Mouse (Mus musculus): ENCODE data around the gene Synpo2.

Synpo2 gene

DNA sequence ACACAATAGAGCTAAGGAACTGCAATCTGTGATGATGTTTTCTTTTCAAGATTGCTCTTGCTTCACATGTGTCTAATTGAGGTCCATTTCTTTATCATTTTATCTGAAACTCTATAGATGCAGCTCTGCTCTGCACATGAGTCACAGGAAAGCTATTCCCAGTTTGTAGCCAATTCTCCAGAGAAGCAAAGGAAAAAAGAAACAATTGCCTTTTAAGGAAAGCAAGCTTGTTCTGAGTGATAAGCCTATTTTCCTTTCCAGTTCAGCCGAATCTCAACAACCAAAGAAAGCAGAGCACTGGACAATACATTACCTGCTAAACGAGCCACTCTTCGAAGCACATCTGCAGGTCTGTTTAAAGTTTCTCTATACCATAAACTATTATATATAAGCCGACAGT is 31.3 kb downstream of the Synpo2 start:
- no peak for DNase-seq

GRCm38 (mm10) chr3:123201798-123202197 is 34.2 kb downstream of the Synpo2 start:
- DNase-seq = no peak

DNA sequence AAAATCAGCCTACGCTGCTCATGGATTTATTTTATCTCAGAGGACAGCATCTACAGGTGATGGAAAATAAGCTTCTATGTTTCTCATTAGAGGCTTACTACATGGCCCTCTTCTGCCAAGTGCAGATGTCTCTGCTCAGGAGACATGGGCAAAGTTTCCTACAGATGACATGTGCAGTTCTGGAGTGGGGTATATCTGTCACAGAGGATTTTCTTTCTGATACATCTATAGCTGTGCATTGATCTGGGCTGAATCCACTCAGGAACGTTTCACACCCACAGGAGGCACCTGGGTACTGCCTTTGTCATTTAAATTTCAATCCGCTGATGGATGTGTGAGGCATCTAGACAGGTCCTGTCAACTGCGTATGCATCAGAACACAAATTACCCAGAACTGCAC is 42.2 kb downstream of the Synpo2 start:
- DNase-seq = no peak

- no peak for DNase-seq
These were observed 44.3 kb downstream of the Synpo2 start for GRCm38 (mm10) chr3:123191602-123192001.

GRCm38 (mm10) chr3:123190329-123190728 is 45.6 kb downstream of the Synpo2 start:
- DNase-seq = no peak

DNA sequence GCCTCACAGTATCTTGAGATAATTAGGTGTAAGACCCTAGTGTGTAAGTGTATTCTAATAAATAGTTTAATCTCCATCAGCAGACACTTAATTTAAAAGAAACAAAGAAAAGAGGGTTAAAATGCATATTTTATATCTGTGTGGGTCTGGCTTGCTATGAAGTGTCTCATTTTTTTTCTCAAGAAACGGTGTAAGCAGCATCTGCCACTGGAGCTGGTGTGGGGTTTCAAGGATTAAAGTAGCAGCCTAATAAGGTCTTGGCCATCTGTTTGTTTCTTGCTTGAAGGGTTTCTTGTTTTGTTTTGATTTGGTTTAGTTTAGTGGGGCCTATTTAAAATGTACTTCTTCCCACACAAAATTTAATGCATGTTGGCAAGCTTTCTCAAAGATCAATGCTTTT is 46.1 kb downstream of the Synpo2 start:
- no peak for DNase-seq

- DNase-seq = no peak
These were observed 47.2 kb downstream of the Synpo2 start for GRCm38 (mm10) chr3:123188616-123189230.

- no peak for DNase-seq
These were observed 48.4 kb downstream of the Synpo2 start for GRCm38 (mm10) chr3:123187370-123188124.

DNA sequence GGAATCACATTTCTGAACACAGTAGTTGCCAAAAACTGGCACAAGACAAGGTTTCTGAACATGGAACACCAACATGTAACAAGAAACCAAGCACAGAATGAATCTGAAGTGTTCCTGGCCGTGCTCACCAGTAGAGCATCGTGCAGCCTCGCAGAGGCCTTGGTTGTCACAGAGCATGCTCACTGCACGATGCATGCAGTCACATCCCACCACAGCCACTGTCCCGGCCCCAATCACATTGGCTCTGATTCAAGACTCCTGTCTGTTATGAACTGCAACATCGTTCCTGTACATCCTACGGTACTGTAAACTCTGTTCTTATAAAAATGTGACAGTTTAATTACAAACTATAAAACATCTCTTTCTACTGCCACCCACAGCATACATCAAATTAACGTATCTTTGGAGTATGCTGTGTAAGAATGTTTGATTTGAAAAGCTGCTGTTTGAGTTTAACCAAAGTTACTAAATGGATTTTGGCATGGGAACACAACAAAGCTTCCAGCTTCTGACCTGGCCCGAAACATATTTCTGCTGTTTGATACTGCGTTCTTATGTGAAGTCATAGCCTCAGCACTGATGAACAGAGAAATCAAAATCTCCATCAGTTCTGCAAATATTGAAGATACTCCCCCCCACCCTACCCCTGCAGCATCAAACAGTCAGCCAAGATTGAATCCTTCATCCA is 50.6 kb downstream of the Synpo2 start:
- DNase-seq = no peak

DNA sequence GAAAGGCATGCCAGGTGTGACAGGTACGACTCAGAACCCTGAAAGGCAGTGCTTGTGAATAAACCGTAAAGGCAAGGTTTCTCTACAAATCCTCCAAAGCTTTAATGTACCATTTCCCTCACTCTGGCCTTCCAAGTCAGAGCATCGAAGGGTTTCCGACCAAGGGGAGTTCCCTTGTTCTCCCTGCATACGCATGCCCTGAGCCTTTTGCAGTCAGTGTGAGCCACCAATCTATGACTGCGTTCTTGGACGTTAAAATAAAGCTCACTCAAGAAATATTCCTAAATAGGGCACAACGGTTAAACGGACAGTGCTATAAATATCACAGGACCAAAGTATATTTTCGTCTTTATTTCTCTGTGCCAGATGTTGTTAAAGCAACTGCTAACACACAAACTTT is 51.7 kb downstream of the Synpo2 start:
- DNase-seq = no peak

GRCm38 (mm10) chr3:123179508-123179907 is 56.4 kb downstream of the Synpo2 start:
- no peak for DNase-seq

GRCm38 (mm10) chr3:123179041-123179440 is 56.9 kb downstream of the Synpo2 start:
- no peak for DNase-seq

GRCm38 (mm10) chr3:123178420-123178819 is 57.5 kb downstream of the Synpo2 start:
- DNase-seq = peak; percentile 9

DNA sequence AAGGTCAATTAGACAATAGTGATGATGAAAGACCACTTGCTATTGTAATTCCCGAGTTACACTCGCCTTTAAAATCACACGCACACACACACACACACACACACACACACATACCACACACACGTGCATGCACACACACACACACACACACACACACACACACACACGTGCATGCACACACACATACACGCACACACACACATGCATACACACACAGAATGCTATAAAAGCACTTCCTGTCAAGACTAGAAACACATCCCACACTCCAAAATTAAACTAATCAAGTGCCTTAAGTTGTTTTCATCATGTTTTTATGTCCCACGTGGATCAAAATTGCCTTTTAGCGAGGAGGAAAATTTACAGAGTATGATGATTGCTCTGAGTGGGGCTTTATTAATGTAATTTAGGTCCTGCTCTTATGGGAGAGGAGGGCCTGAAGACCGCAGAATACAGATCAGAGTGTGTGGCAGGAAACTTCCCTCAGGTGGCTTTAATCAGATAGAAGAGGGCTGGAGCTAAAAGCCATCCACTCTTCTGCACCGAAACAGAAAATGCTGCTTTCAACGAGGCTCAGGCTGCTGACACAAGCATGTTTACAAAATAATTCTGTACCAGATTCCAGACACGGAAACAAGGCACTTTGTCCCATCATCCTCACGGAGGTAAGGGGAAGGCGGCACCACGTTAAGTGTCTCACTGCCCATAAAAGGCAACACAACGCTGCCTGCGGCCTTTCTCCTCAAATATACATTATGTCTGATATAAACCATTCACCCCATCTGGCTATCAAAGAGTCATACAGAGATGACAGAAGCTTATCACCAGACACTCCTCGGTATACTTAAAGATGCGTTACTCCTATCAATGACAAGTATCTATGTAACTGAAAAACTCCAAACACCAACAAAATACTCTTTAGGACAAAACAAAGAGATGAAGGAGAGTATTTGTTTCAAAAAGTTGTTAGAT is 59.3 kb downstream of the Synpo2 start:
- DNase-seq = no peak

- DNase-seq = no peak
These were observed 60.8 kb downstream of the Synpo2 start for GRCm38 (mm10) chr3:123175142-123175541.

- no peak for DNase-seq
These were observed 61.6 kb downstream of the Synpo2 start for GRCm38 (mm10) chr3:123174379-123174697.

DNA sequence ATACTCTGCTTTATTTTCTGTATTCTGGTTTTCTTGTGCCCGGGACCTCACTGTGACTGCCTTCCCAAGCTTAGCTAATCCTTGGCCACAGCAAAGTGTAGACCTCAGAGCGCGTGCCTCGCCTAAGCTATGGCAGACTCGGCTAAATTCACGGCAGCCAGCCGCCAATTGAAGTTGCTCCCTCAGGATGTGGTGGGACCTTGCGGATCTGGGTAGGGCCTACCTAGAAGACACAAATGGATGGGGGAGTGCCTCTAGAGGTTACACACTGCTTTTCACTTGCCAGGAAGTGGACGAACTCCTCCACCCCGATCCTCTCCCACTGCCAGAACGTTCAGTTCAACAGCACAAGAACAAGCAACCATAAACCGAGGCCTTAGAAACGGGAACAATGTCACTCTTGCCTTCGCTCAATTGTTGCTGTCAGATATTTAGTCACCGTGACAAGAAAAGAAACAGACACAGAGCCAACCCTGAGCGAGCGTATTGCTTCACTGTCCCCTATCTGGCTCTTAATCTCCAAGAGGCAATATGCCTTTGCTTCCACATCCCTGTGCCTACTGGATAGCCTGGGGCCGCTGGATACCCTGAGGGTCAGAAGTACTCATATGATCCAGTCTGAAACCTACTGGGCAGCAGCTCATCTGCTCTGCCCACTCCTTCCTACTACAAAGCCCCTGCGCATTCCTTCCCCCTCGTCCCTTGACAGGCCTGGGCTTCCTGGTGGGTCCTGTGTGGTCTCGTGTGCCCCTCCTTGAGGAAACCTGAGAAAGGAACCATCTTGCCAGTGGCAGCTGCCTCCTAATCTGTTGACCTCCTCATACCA is 62.2 kb downstream of the Synpo2 start:
- no peak for DNase-seq

DNA sequence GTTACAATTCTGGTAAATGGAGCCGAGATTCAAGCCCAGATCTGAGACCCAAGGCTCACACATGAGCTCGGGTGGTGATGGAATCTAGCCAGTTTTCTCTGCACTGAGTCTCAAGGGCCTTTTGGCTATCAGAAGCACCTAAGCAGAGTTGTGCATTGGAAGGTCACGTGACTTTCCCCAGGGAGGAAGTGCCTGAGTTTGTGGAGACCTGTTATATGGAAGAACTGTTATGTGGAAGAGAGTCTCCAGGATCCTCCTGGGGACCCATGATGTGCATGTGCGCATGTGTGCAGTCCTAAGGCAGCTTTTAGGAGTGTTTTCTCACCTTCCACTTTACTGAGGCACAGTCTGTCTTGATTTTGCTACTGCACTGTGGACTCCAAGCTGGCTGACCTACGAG is 63.8 kb downstream of the Synpo2 start:
- DNase-seq = no peak

DNA sequence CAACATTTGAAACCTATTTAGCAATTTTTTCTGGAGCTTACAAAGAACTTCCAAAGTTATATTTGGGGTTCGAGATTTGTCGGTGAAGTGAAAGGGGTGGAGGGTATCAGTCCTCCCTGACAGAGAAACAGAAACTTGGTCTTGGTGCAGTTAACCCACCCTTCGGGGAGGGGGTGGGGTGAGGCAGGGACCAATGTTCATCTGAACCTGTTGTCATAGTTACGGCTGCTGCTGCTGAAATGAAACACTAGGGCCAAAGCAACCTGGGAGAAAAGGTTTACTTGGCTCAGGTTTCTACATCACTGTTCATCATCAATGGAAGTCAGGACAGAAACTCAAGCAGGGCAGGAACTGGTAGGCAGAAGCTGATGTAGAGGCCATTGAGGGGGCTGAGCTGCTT is 66.6 kb downstream of the Synpo2 start:
- no peak for DNase-seq

DNA sequence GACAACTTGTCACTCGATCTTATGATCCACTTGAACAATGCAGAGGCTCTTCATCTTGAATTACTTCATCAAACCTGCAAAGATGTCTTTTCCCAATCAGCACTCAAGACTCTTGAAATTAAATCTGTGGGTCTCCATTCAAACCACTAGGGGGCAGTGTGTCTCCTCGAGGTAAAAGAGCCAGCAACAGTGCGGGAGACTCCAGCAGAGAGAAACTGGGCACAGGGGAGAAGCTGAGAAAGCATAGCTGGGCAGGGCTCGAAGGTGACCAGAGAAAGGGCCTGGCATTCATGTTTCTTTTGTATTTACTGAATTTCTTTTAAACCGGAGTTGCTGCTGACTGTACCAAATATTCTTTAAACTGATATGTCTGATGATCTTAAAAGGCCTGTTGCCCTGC is 67.1 kb downstream of the Synpo2 start:
- peak; percentile 68 for DNase-seq

DNA sequence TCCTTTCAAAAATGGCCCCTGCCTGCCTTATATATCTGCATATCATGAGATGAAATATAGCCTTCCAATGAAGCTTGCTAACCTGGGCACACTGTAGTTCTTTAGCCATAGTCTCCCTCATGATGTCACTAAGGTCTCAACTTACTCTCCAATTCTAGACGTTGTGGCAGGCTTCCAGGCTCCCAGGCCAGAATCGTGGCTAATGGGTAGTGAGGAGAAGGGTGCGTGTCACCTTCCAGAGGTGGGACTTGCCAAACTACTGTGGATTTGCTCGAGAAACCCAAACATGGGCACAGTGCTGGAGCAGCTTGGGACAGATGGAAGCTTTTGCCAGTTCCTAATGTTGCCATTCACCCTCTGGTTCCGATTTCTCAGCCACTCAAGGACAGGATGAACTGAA is 69.5 kb downstream of the Synpo2 start:
- DNase-seq = no peak

- no peak for DNase-seq
These were observed 71.8 kb downstream of the Synpo2 start for GRCm38 (mm10) chr3:123164183-123164582.
